Mouse (Mus musculus) lung, embryonic 16.5 days (tissue): ENCODE measurements around the gene Arl6ip4. TPM values are rescaled to one million over a fixed set of nuclear protein-coding genes. Genes with fewer than 3 reads are reported as not detected.

Experiments
- ATAC-seq: fragments of 200-750 bp; cut with Nextera tagmentation; 2 replicates; pipeline ENCODE4 v1.8.0; 2017; ENCODE audit warnings: low read depth, mild to moderate bottlenecking, moderate library complexity
- H3K27ac ChIP-seq: fragments of 300-500 bp; sonication (generic); 2 replicates; pipeline ENCODE4 v1.5.1; 2014; ENCODE audit warnings: mild to moderate bottlenecking, control low read depth, low read length
- H3K27me3 ChIP-seq: fragments of 300-500 bp; sonication (generic); 2 replicates; pipeline ENCODE4 v1.6.1; 2014; ENCODE audit warnings: low read depth, low read length, mixed read lengths; ENCODE audit not compliant: control insufficient read depth, insufficient read depth
- H3K36me3 ChIP-seq: fragments of 300-500 bp; sonication (generic); 2 replicates; pipeline ENCODE4 v1.6.1; 2014; ENCODE audit warnings: low read length; ENCODE audit not compliant: control insufficient read depth, insufficient read depth
- H3K4me1 ChIP-seq: fragments of 300-500 bp; sonication (generic); replicated peaks from 2 replicates; pipeline ENCODE4 v1.6.1; 2014; ENCODE audit warnings: low read length, mixed read lengths; ENCODE audit not compliant: control insufficient read depth, insufficient read depth
- H3K4me2 ChIP-seq: fragments of 300-500 bp; sonication (generic); 2 replicates; pipeline ENCODE4 v1.6.1; 2014; ENCODE audit warnings: low read depth, low read length, control low read depth
- H3K4me3 ChIP-seq: fragments of 300-500 bp; sonication (generic); 2 replicates; pipeline ENCODE4 v1.5.1; 2014; ENCODE audit warnings: mild to moderate bottlenecking, low read length, control low read depth
- H3K9ac ChIP-seq: fragments of 300-500 bp; sonication (generic); 2 replicates; pipeline ENCODE4 v1.6.1; 2014; ENCODE audit warnings: low read length, control low read depth
- H3K9me3 ChIP-seq: fragments of 300-500 bp; sonication (generic); 2 replicates; pipeline ENCODE4 v1.6.1; 2016; ENCODE audit warnings: low read length; ENCODE audit not compliant: control insufficient read depth
- WGBS: fragments of 180-500 bp; shearing (Covaris S2); extraction: QIAGEN DNeasy Blood & Tissue Kit; methylation state at CpG from one replicate; pipeline ENCODE4 v1.1.7; 2014; 5-methylcytosine and 5-hydroxymethylcytosine counted together
- polyA plus RNA-seq: library from polyadenylated mRNA; unstranded; fragments of >200 nt; fragmentation: Nextera tagmentation; extraction: Ambion mirVana; gene quantifications from 2 replicates; pipeline ENCODE4 v1.2.1, GENCODE M21; 2015

Gene Arl6ip4
- polyA plus RNA-seq, 1 experiment from 2014 or later: 99.9 TPM

GRCm38 (mm10) chr5:124103552-124103951, 12.3 kb upstream of the Arl6ip4 start:
- WGBS: 93% methylated on average over 9 of the region's 9 CpGs
- Histone ChIP-seq H3K9me3 (no peaks in the 10 kb centered on the region), H3K4me2 (no peak overlapping the region), H3K4me3 (no peak overlapping the region), H3K27ac (no peak overlapping the region), H3K9ac (no peak overlapping the region), H3K36me3 (no peaks in the 10 kb centered on the region), H3K4me1 (no peaks in the 10 kb centered on the region), H3K27me3 (no peaks in the 10 kb centered on the region)
- ATAC-seq: no peak

GRCm38 (mm10) chr5:124111077-124111741, 4.7 kb upstream of the Arl6ip4 start:
- peaks cover 12% of the 10 kb centered on the region for H3K4me1 ChIP-seq
- H3K36me3 ChIP-seq: peaks cover 3% of the 10 kb centered on the region; the same call in 1 of the 2 replicates
- H3K9ac ChIP-seq: peak overlapping the region; percentile 85
- no peaks in the 10 kb centered on the region for H3K9me3 ChIP-seq
- peak overlapping the region; percentile 91 for H3K4me3 ChIP-seq
- no peaks in the 10 kb centered on the region for H3K27me3 ChIP-seq
- 22% methylated on average over 17 of the region's 17 CpGs for WGBS
- peak overlapping the region; percentile 90 for H3K27ac ChIP-seq
- no peak for ATAC-seq
- H3K4me2 ChIP-seq: peak overlapping the region; percentile 93

GRCm38 (mm10) chr5:124111742-124112497, 4.0 kb upstream of the Arl6ip4 start, which contains the start of gene Ogfod2:
TSS of gene Ogfod2 (plus strand) at chr5:124112297.
- Histone ChIP-seq H3K4me3 (peak within 1 kb of the TSS; percentile 91), H3K27me3 (no peaks in the 10 kb centered on the region), H3K27ac (peak within 1 kb of the TSS; percentile 90), H3K4me1 (peaks cover 17% of the 10 kb centered on the region), H3K4me2 (peak within 1 kb of the TSS; percentile 93), H3K9me3 (no peaks in the 10 kb centered on the region), H3K36me3 (peaks cover 3% of the 10 kb centered on the region; the same call in 1 of the 2 replicates), H3K9ac (peak within 1 kb of the TSS; percentile 85)
- ATAC-seq: peak; percentile 98
- WGBS: 0% methylated on average over 65 of the region's 66 CpGs

GRCm38 (mm10) chr5:124112531-124112930, 3.4 kb upstream of the Arl6ip4 start:
- under 1% methylated on average over 18 of the region's 18 CpGs for WGBS
- Histone ChIP-seq H3K27ac (peak overlapping the region; percentile 58), H3K4me2 (peak overlapping the region; percentile 93), H3K9me3 (no peaks in the 10 kb centered on the region), H3K36me3 (peaks cover 3% of the 10 kb centered on the region; the same call in 1 of the 2 replicates), H3K27me3 (no peaks in the 10 kb centered on the region), H3K4me1 (peaks cover 22% of the 10 kb centered on the region), H3K4me3 (peak overlapping the region; percentile 91), H3K9ac (peak overlapping the region; percentile 85)
- no peak for ATAC-seq

- Histone ChIP-seq H3K4me1 (peaks cover 22% of the 10 kb centered on the region), H3K9ac (peak overlapping the region; percentile 85), H3K4me3 (peak overlapping the region; percentile 91), H3K9me3 (no peaks in the 10 kb centered on the region), H3K36me3 (peaks cover 6% of the 10 kb centered on the region), H3K27ac (peak overlapping the region; percentile 58), H3K4me2 (peak overlapping the region; percentile 93), H3K27me3 (no peaks in the 10 kb centered on the region)
- ATAC-seq: no peak
- WGBS: 16% methylated on average over 14 of the region's 14 CpGs
Observed at GRCm38 (mm10) chr5:124113030-124113429, 2.9 kb upstream of the Arl6ip4 start.

GRCm38 (mm10) chr5:124114276-124115025, 1.4 kb upstream of the Arl6ip4 start:
- ATAC-seq: no peak
- peaks cover 15% of the 10 kb centered on the region for H3K36me3 ChIP-seq
- H3K9ac ChIP-seq: no peak overlapping the region
- no peaks in the 10 kb centered on the region for H3K9me3 ChIP-seq
- WGBS: 89% methylated on average over 24 of the region's 24 CpGs
- H3K4me1 ChIP-seq: peaks cover 22% of the 10 kb centered on the region
- no peak overlapping the region for H3K4me3 ChIP-seq
- H3K27me3 ChIP-seq: no peaks in the 10 kb centered on the region
- no peak overlapping the region for H3K4me2 ChIP-seq
- H3K27ac ChIP-seq: no peak overlapping the region

- Histone ChIP-seq H3K27ac (no peak overlapping the region; the same call in 1 of the 2 replicates), H3K4me2 (peak overlapping the region; percentile 79), H3K4me1 (peaks cover 22% of the 10 kb centered on the region), H3K9ac (peak overlapping the region; percentile 97), H3K9me3 (no peaks in the 10 kb centered on the region), H3K36me3 (peaks cover 24% of the 10 kb centered on the region), H3K27me3 (no peaks in the 10 kb centered on the region), H3K4me3 (peak overlapping the region; percentile 93)
- 20% methylated on average over 7 of the region's 7 CpGs for WGBS
- ATAC-seq: no peak
Observed at GRCm38 (mm10) chr5:124115531-124115930, 358 bp upstream of the Arl6ip4 start.

- no peak for ATAC-seq
- Histone ChIP-seq H3K27ac (no peak overlapping the region; the same call in 1 of the 2 replicates), H3K4me1 (peaks cover 9% of the 10 kb centered on the region), H3K9ac (no peak overlapping the region), H3K4me3 (no peak overlapping the region), H3K4me2 (no peak overlapping the region), H3K27me3 (no peaks in the 10 kb centered on the region), H3K9me3 (no peaks in the 10 kb centered on the region), H3K36me3 (peaks cover 44% of the 10 kb centered on the region)
- WGBS: 63% methylated on average over 5 of the region's 5 CpGs
Observed at GRCm38 (mm10) chr5:124119204-124119603, 3.3 kb downstream of the Arl6ip4 start.

- H3K4me2 ChIP-seq: no peak overlapping the region
- H3K9ac ChIP-seq: no peak overlapping the region
- no peaks in the 10 kb centered on the region for H3K27me3 ChIP-seq
- H3K36me3 ChIP-seq: peaks cover 42% of the 10 kb centered on the region
- 89% methylated on average over 18 of the region's 18 CpGs for WGBS
- no peak overlapping the region for H3K27ac ChIP-seq
- H3K9me3 ChIP-seq: no peaks in the 10 kb centered on the region
- H3K4me1 ChIP-seq: peaks cover under 1% of the 10 kb centered on the region; the same call in 1 of the 2 replicates
- no peak overlapping the region for H3K4me3 ChIP-seq
- ATAC-seq: no peak
Observed at GRCm38 (mm10) chr5:124122357-124122756, 6.5 kb downstream of the Arl6ip4 start.
